Mouse (Mus musculus) activated CD4-positive, CD25-positive, alpha-beta regulatory T cell, adult 4 months (primary cell): Measurements from ENCODE around the gene Sft2d2. TPM values are rescaled to one million over a fixed set of nuclear protein-coding genes. Genes with fewer than 3 reads are reported as not detected.

Experiments used
- ATAC-seq: one replicate; pipeline ENCODE4 v1.8.0; 2017
- polyA plus RNA-seq, 2 experiments: library from polyadenylated mRNA; unstranded; fragments of 100-300 nt; shearing (Covaris generic); gene quantifications; one replicate each; pipeline ENCODE4 v1.2.1; 2017

The Sft2d2 gene
- 10 to 100 TPM; 25.5 to 25.9 TPM for polyA plus RNA-seq

GRCm38 (mm10) chr1:165193880-165194661 is at the start of gene Sft2d2:
Sft2d2 (minus strand) TSS chr1:165194438.
- ATAC-seq, result peak; percentile 89

- ATAC-seq, result peak; percentile 95
Measured at GRCm38 (mm10) chr1:165236321-165237298, 42.4 kb upstream of the Sft2d2 start, which contains the start of gene Tiprl. Tiprl (minus strand) TSS chr1:165236996.

GRCm38 (mm10) chr1:165235846-165236245 is 41.6 kb upstream of the Sft2d2 start:
- no peak for ATAC-seq

- no peak for ATAC-seq
Measured at GRCm38 (mm10) chr1:165233806-165234205, 39.6 kb upstream of the Sft2d2 start.

GRCm38 (mm10) chr1:165230691-165231090 is 36.5 kb upstream of the Sft2d2 start:
- no peak for ATAC-seq

- no peak for ATAC-seq
Measured at GRCm38 (mm10) chr1:165229577-165229976, 35.3 kb upstream of the Sft2d2 start.

GRCm38 (mm10) chr1:165217023-165217589 is 22.9 kb upstream of the Sft2d2 start:
- ATAC-seq, result no peak

- no peak for ATAC-seq
Measured at GRCm38 (mm10) chr1:165215831-165216230, 21.6 kb upstream of the Sft2d2 start.

GRCm38 (mm10) chr1:165205591-165205990 is 11.4 kb upstream of the Sft2d2 start:
- ATAC-seq, result no peak

GRCm38 (mm10) chr1:165203488-165204035 is 9.3 kb upstream of the Sft2d2 start:
- ATAC-seq, result no peak

- ATAC-seq, result no peak
Measured at GRCm38 (mm10) chr1:165201445-165202012, 7.3 kb upstream of the Sft2d2 start.

GRCm38 (mm10) chr1:165200748-165201147 is 6.5 kb upstream of the Sft2d2 start:
- ATAC-seq, result peak; percentile 28

- no peak for ATAC-seq
Measured at GRCm38 (mm10) chr1:165199639-165200038, 5.4 kb upstream of the Sft2d2 start.

GRCm38 (mm10) chr1:165198951-165199350 is 4.7 kb upstream of the Sft2d2 start:
- no peak for ATAC-seq

- ATAC-seq, result no peak
Measured at GRCm38 (mm10) chr1:165197875-165198274, 3.6 kb upstream of the Sft2d2 start.

GRCm38 (mm10) chr1:165195396-165195960 is 1.2 kb upstream of the Sft2d2 start:
- ATAC-seq, result no peak

- peak; percentile 17 for ATAC-seq
Measured at GRCm38 (mm10) chr1:165194662-165195013, 400 bp upstream of the Sft2d2 start.

GRCm38 (mm10) chr1:165193426-165193825 is 812 bp downstream of the Sft2d2 start:
- no peak for ATAC-seq

- ATAC-seq, result no peak
Measured at GRCm38 (mm10) chr1:165192714-165193264, 1.4 kb downstream of the Sft2d2 start.

- ATAC-seq, result no peak
Measured at GRCm38 (mm10) chr1:165192102-165192501, 2.1 kb downstream of the Sft2d2 start.

- ATAC-seq, result no peak
Measured at GRCm38 (mm10) chr1:165191611-165192010, 2.6 kb downstream of the Sft2d2 start.
